Mouse (Mus musculus) lung, postnatal 0 days (tissue): ENCODE measurements around the gene Mllt3. TPM values are rescaled to one million over a fixed set of nuclear protein-coding genes. Genes with fewer than 3 reads are reported as not detected.

ENCODE experiments used
- ATAC-seq: fragments of 200-750 bp; cut with Nextera tagmentation; 2 replicates; pipeline ENCODE4 v1.8.0; 2017; ENCODE audit warnings: moderate library complexity
- DNase-seq: peaks from one replicate; pipeline ENCODE4 v3.0.0-alpha.2; 2016; ENCODE audit warnings: low spot score
- H3K27ac ChIP-seq: fragments of 300-500 bp; sonication (generic); 2 replicates; pipeline ENCODE4 v1.5.1; 2014; ENCODE audit warnings: antibody characterized with exemption, mild to moderate bottlenecking, low read length, mixed read lengths
- H3K27me3 ChIP-seq: fragments of 300-500 bp; sonication (generic); replicated peaks from 2 replicates; pipeline ENCODE4 v1.6.1; 2014; ENCODE audit warnings: low read length, mixed read lengths; ENCODE audit not compliant: insufficient read depth
- H3K36me3 ChIP-seq: fragments of 300-500 bp; sonication (generic); 2 replicates; pipeline ENCODE4 v1.6.1; 2014; ENCODE audit warnings: low read length, mixed read lengths; ENCODE audit not compliant: insufficient read depth
- H3K4me1 ChIP-seq: fragments of 300-500 bp; sonication (generic); 2 replicates; pipeline ENCODE4 v1.6.1; 2014; ENCODE audit warnings: antibody characterized with exemption, low read depth, low read length, mixed read lengths; ENCODE audit not compliant: insufficient read depth
- H3K4me2 ChIP-seq: fragments of 300-500 bp; sonication (generic); replicated peaks from 2 replicates; pipeline ENCODE4 v1.6.1; 2014; ENCODE audit warnings: low read depth, mild to moderate bottlenecking, low read length, moderate library complexity, mixed read lengths
- H3K4me3 ChIP-seq: fragments of 300-500 bp; sonication (generic); 2 replicates; pipeline ENCODE4 v1.5.1; 2014; ENCODE audit warnings: low read depth, low read length
- H3K9ac ChIP-seq: fragments of 300-500 bp; sonication (generic); replicated peaks from 2 replicates; pipeline ENCODE4 v1.6.1; 2014; ENCODE audit warnings: low read depth, mild to moderate bottlenecking
- H3K9me3 ChIP-seq: fragments of 300-500 bp; sonication (generic); 2 replicates; pipeline ENCODE4 v1.6.1; 2016; ENCODE audit warnings: low read length, mixed read lengths
- CTCF ChIP-seq: IDR thresholded peaks from 2 replicates; pipeline ENCODE4 v1.5.1; 2016; ENCODE audit warnings: antibody characterized with exemption, mild to moderate bottlenecking
- EP300 ChIP-seq: IDR thresholded peaks from 2 replicates; pipeline ENCODE4 v1.6.1; 2016; ENCODE audit warnings: antibody characterized with exemption, mild to moderate bottlenecking, control low read depth
- WGBS: fragments of 180-500 bp; shearing (Covaris S2); extraction: QIAGEN DNeasy Blood & Tissue Kit; methylation state at CpG from one replicate; pipeline ENCODE4 v1.1.7; 2014; 5-methylcytosine and 5-hydroxymethylcytosine counted together
- polyA plus RNA-seq: library from polyadenylated mRNA; unstranded; fragments of >200 nt; fragmentation: Nextera tagmentation; extraction: Ambion mirVana; gene quantifications from 2 replicates; pipeline ENCODE4 v1.2.1, GENCODE M21; 2015

Mllt3 gene
- polyA plus RNA-seq, 1 experiment from 2014 or later: 32.7 TPM

GRCm38 (mm10) chr4:87785132-87786074 lies 247.8 kb downstream of the Mllt3 start:
- Histone ChIP-seq H3K9ac (no peak overlapping the region), H3K36me3 (no peaks in the 10 kb centered on the region), H3K4me2 (no peak overlapping the region), H3K27me3 (no peaks in the 10 kb centered on the region), H3K4me1 (no peaks in the 10 kb centered on the region), H3K27ac (no peak overlapping the region), H3K4me3 (no peak overlapping the region), H3K9me3 (no peaks in the 10 kb centered on the region)
- peak; percentile 68 for DNase-seq
- ATAC-seq: peak; percentile 72
- no peak for TF ChIP-seq EP300
- TF ChIP-seq CTCF: peak; percentile 75
- 30% methylated on average over 12 of the region's 12 CpGs for WGBS

- TF ChIP-seq CTCF (no peak), EP300 (no peak)
- H3K27me3 ChIP-seq: no peaks in the 10 kb centered on the region
- H3K9me3 ChIP-seq: no peaks in the 10 kb centered on the region
- no peak overlapping the region for H3K27ac ChIP-seq
- DNase-seq: no peak
- no peak for ATAC-seq
- H3K4me1 ChIP-seq: no peaks in the 10 kb centered on the region
- H3K36me3 ChIP-seq: no peaks in the 10 kb centered on the region
- WGBS: 86% methylated on average over 2 of the region's 2 CpGs
- H3K4me3 ChIP-seq: no peak overlapping the region
- no peak overlapping the region for H3K9ac ChIP-seq
- no peak overlapping the region for H3K4me2 ChIP-seq
Observed at GRCm38 (mm10) chr4:87783809-87784208, 249.4 kb downstream of the Mllt3 start.

GRCm38 (mm10) chr4:87781971-87782370 lies 251.2 kb downstream of the Mllt3 start:
- 82% methylated on average over 5 of the region's 5 CpGs for WGBS

GRCm38 (mm10) chr4:87775721-87776120 lies 257.4 kb downstream of the Mllt3 start:
- DNase-seq (peak; percentile 61), ATAC-seq (peak; percentile 32)
- H3K36me3 ChIP-seq: peaks cover 4% of the 10 kb centered on the region; the same call in 1 of the 2 replicates

More at GRCm38 (mm10) chr4:87781971-87782370, 251.2 kb downstream of the Mllt3 start:
- DNase-seq (no peak), ATAC-seq (no peak)
- Histone ChIP-seq H3K27ac (no peak overlapping the region), H3K27me3 (no peaks in the 10 kb centered on the region), H3K4me2 (no peak overlapping the region), H3K4me3 (no peak overlapping the region), H3K36me3 (peaks cover 3% of the 10 kb centered on the region; the same call in 1 of the 2 replicates), H3K4me1 (no peaks in the 10 kb centered on the region), H3K9me3 (no peaks in the 10 kb centered on the region), H3K9ac (no peak overlapping the region)
- no peak for TF ChIP-seq CTCF
- TF ChIP-seq EP300: no peak

GRCm38 (mm10) chr4:87774515-87774914 lies 258.6 kb downstream of the Mllt3 start:
- Histone ChIP-seq H3K36me3 (peaks cover 4% of the 10 kb centered on the region; the same call in 1 of the 2 replicates), H3K4me1 (no peaks in the 10 kb centered on the region), H3K27ac (no peak overlapping the region), H3K9me3 (no peaks in the 10 kb centered on the region), H3K27me3 (no peaks in the 10 kb centered on the region), H3K4me2 (no peak overlapping the region), H3K4me3 (no peak overlapping the region), H3K9ac (no peak overlapping the region)
- ATAC-seq (no peak), DNase-seq (no peak)
- TF ChIP-seq CTCF (no peak), EP300 (no peak)
- 86% methylated on average over 4 of the region's 4 CpGs for WGBS

More at GRCm38 (mm10) chr4:87775721-87776120, 257.4 kb downstream of the Mllt3 start:
- H3K4me3 ChIP-seq: no peak overlapping the region
- H3K27ac ChIP-seq: no peak overlapping the region
- no peaks in the 10 kb centered on the region for H3K27me3 ChIP-seq
- H3K4me1 ChIP-seq: no peaks in the 10 kb centered on the region
- TF ChIP-seq EP300: no peak
- TF ChIP-seq CTCF: peak; percentile 37
- WGBS: 55% methylated on average over 2 of the region's 2 CpGs
- H3K4me2 ChIP-seq: no peak overlapping the region
- no peaks in the 10 kb centered on the region for H3K9me3 ChIP-seq
- H3K9ac ChIP-seq: no peak overlapping the region

GRCm38 (mm10) chr4:87767711-87768561 lies 265.2 kb downstream of the Mllt3 start:
- no peaks in the 10 kb centered on the region for H3K36me3 ChIP-seq
- no peak for ATAC-seq
- DNase-seq: no peak
- no peaks in the 10 kb centered on the region for H3K4me1 ChIP-seq
- no peaks in the 10 kb centered on the region for H3K9me3 ChIP-seq
- no peak overlapping the region for H3K27ac ChIP-seq
- no peaks in the 10 kb centered on the region for H3K27me3 ChIP-seq
- H3K4me3 ChIP-seq: no peak overlapping the region
- no peak overlapping the region for H3K4me2 ChIP-seq
- 43% methylated on average over 11 of the region's 11 CpGs for WGBS
- TF ChIP-seq EP300 (no peak), CTCF (no peak)
- H3K9ac ChIP-seq: no peak overlapping the region
